Mouse (Mus musculus): ENCODE measurements around the gene 2410015M20Rik.

GRCm38 (mm10) chr17:56651801-56652200 is 42.2 kb upstream of the 2410015M20Rik start:
- TF ChIP-seq EP300 (IDR thresholded peaks at IDR 0.05; ENCODE audit: low read depth) (no peak), CTCF (IDR thresholded peaks at IDR 0.05; ENCODE audit: low read depth) (no peak)
